Mouse (Mus musculus) heart, adult 8-10 months (tissue): ENCODE measurements at regions not wholly inside any gene's neighbourhood (a gene's known extent, or its start where the extent isn't known, plus 50 kb on each side); places are given as distances from the start of the nearest gene placed in this dataset.

Experiments used
- DNase-seq: peaks from one replicate; pipeline ENCODE4 v3.0.0; 2022; ENCODE audit warnings: low spot score

DNA sequence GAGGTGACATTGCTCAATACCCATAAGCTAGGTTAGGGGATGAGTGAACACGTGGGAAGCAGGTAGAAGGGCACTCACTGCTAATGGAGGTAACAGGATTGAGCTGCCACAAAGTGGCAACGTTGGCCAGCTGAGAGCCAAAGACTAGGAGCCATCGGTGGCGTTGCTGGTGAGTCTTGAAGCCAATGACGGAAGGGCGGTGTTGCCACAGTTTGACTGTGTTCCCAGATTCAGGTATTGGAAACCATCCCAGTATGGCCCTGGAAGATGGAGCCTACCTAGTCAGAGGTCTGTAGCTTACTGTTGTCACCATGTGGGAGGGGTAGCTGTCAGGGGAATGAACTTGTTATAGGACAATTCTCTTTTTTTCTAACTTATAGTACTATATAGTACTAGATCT is 158.4 kb downstream of the Ly86 start:
- no peak for DNase-seq

GRCm38 (mm10) chr13:37503898-37504297 is 158.9 kb downstream of the Ly86 start:
- DNase-seq: no peak

DNA sequence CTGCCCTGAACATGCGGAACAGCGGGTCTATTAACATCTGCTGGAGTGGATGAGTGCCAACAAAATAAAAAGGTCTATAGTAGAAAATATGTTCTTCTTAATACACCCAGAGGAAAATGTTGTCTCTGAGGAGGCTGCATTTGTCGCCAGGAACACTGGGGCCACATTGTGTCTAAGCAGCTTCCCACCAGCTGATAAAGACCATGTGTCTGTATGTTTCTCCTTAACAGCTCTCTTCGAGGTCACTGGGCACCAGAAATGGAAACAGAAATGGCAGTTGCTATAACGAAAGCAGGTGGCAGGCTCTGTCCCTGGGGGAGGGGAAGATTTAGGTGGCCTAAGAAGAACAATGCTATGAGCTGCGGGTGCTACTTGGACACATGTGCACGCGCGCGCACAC is 159.4 kb downstream of the Ly86 start:
- DNase-seq: no peak

DNA sequence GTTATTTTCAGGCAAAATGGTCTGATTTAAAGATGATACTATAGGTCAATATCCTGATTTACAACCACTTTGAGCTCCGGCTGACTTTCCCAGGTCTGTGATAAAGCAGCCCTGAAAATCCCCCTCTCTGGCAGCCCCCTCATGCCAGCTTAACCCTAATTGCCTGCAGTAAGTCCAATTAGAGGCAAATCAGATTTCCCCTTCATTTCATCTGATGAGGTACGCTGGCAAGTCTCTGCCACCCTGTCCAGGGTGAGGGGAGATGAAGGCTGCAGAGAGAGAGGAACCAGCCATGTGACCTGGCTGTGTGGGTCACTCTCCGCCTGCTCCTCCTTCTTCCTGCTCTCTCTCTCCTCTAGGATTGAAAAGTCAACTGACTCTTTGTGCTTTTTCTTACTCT is 160.6 kb downstream of the Ly86 start:
- DNase-seq: no peak

GRCm38 (mm10) chr13:37506046-37506445 is 161.0 kb downstream of the Ly86 start:
- DNase-seq: peak; percentile 59

DNA sequence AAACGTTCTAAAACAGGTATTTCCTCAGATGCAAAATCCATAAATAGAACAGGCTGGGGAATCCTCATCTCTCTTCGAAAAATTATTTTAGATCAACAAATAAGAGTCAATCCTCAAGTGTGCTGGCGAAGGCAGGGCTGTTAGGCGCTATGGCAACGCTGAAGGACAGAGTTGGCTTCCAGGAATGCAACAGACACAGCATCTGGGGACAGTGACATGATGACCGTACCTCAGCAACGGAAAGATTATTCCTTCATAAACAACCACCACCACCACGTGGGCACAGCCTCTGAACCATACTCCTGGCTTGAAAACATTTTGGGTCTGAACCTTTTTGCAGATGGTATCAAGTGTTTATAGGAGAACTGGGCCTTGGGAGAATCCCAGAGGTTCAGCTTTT is 161.7 kb downstream of the Ly86 start:
- DNase-seq: no peak

DNA sequence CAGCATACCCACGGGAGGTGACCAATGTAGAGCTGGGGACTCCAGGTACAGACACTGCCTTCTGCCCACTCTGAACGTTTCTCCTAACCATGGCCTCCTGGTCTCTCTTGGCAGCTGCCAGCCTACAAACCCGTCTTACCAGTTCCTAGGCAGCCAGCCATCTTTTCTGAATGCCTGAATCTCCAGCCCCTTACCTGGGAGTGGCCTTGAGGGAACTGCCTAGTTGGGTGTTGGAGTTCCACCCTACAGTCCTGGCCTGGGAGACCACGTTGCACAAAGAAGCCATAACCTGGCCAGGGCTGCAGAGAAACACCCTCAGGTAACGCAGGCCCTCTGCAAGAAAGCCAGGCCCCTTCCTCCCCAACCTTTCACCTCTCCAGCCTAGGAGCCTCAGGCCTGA is 162.1 kb downstream of the Ly86 start:
- no peak for DNase-seq

- DNase-seq: no peak
Observed at GRCm38 (mm10) chr13:37508385-37509351, 163.7 kb downstream of the Ly86 start.

DNA sequence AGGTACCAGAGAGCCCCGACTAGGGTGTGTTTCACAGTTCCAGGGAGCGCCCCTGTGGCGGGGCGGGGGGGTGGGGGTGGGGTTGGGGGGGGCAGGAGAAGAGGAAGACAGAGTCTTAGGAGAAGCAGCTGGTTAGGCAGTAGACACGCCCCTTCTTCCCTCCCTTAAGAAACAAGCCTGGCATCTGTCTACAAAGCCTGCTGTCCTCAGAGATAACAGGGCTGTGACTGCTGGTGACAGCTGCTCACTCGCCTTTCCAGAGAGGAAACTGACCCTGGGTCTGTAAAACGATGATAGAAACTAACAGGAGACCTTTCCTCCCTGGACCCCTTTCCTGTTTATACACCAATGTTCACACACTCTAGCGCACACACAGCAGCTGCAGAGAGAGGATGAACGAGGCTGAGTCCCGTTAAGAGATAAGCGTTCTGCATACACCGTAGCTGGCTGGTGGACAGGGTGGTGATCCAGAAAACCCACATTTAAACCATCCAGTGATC is 164.4 kb downstream of the Ly86 start:
- peak; percentile 45 for DNase-seq

- DNase-seq: no peak
Observed at GRCm38 (mm10) chr13:37510511-37510910, 165.5 kb downstream of the Ly86 start.

DNA sequence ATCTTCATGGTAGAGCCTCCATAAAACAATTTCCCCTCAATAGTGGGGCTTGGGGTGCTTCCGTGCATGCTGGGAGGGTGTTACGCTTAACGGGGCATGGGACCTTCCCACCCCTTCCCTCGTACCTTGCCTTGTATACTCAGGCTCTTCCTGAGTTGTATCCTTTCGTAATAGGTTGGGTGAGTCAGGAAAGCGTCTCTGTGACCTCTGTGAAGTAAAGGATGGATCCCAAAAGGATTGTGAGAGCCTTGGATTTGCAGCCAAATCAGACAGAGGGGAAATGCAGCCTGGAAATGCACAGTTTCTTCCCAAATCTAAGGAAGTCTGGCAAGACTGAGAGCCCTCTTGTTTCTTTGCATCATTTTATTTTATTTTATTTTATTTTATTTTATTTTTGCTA is 166.0 kb downstream of the Ly86 start:
- DNase-seq: no peak

DNA sequence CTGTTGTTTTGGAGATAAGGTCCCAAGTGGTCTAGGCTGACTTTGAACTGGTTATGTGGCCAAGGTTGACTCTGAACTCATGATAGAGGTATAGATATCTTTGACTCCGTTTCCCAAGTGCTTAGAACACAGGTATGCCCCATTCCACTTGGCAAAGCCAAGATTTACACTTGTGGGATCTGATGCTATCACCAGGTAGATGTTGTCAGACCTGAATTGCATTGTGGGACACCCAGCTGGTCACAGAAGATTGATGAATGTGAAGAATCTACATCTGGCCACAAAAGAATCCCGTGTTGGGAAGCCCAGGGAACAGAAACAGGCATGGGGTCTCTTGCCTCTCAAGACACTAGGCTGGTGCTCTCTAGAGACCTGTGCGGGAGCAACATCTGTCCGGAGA is 166.4 kb downstream of the Ly86 start:
- DNase-seq: no peak

DNA sequence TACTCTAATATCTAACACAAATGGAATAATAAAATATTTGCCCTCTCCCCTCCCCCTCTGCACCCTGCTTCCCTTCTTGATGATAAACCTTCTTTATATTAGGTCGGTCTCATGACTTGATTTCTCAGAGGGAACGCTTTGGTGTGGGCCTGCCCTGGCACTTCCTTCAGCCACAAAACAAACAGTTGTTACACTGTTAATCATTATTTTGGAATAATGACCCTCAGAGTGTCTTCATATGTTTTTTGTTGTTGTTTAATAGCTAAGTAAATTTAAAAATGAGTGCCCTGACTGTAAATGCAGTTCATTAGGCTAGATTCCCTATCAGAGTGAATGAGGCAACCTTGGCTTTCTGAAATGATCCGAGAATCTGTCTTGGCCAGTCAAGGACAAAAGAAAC is 167.8 kb downstream of the Ly86 start:
- no peak for DNase-seq

GRCm38 (mm10) chr13:37513206-37513904 is 168.3 kb downstream of the Ly86 start:
- no peak for DNase-seq

GRCm38 (mm10) chr13:37513905-37514607 is 169.0 kb downstream of the Ly86 start:
- DNase-seq: peak; percentile 80

- DNase-seq: no peak
Observed at GRCm38 (mm10) chr13:37514641-37515305, 169.8 kb downstream of the Ly86 start.

DNA sequence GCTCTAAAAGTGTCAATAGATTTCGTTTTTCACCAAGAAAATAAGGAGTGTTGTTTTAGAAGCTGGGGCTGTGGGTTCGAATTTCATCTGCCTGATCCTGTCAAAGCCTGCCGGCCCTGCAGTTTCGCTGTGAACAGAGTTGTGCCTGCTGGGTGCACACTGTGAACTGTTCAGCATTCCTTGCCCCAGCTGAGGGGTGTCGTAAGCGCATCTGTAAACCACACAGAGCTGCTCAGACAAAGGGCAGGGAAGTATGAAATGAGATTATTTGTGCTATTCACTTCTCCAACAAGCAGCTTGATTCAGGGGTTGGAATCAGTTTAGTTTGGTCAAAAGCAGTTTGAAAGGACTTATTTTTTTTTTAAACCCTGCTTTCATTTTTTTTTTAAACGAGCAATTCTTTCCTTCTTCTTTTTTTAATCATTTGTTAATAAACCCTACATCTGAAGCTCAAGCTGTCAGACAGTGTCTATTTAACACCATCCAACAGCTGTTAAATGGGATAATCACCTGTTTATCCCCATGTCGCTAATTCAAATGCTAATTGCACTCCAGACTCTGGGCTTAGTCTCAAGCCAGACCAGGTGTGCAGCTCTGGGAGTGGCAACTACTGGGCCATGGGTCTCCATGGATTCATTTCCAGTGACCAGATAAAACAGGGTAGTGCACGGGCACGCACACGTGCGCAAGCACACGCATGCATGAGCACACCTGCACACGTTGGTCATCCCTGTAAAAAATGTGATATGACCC is 172.2 kb downstream of the Ly86 start:
- no peak for DNase-seq

DNA sequence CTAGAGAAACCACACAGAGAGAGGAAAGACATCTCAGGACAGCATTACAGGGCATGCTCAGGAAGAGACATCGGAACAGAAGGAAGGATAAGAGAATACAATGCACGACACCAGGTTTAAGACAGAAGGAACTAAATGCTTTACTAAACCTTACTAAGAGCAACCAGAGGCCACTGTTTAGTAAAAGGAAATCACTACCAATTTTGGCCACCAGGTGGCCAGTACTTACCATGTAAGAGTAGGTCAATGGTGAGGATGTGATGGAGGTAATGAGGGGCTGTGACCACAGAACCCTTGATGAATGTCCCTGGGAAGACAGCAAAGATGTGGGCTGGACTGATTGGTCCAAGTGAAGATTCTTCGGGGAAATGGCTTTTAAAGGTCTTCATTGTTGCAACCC is 174.9 kb downstream of the Ly86 start:
- no peak for DNase-seq

DNA sequence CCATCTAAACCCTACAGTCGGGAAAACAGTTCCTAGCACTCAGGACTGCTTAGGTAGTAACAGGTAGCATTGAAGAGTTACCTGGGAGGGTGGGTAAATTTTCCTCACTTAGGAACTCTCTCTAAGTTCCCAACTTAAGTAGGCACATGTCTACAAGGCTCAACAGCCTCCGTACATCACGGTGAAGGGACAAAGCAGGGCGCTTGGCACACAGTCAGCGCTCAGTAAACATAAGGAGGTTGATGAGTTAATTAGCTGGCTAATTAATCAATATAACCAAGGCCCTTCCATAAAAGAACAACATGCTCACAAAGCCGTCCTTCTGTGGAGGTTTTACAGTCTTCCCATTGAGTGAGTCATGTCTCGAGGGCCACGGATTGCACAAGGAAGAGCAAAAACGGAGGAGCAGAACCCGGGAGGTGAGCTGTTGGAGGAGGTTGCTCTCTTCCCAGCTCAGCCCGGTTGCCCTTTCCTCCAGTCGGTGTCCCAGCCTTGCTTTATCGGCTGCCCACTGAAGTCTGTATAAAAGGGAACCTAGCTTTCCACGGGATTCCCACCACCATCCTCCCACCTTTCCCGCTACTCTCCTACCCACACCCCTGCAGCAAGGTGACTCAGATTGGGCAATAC is 180.2 kb downstream of the Ly86 start:
- no peak for DNase-seq

GRCm38 (mm10) chr13:37526102-37526501 is 181.1 kb downstream of the Ly86 start:
- DNase-seq: no peak
